Mouse (Mus musculus) layer of hippocampus, postnatal 36 days (tissue): ENCODE results near the gene Pcgf5. TPM values are rescaled to one million over a fixed set of nuclear protein-coding genes. Genes with fewer than 3 reads are reported as not detected.

Source experiments
- DNase-seq, 2 experiments: peaks; one replicate each; pipeline ENCODE4 v3.0.0; 2022
- total RNA-seq, 2 experiments: library from RNA; stranded (reverse); gene quantifications; 2 replicates each; pipeline ENCODE4 v1.2.3; 2021

The Pcgf5 gene
- total RNA-seq, 2 experiments from 2014 or later: 19.2 to 19.7 TPM

DNA sequence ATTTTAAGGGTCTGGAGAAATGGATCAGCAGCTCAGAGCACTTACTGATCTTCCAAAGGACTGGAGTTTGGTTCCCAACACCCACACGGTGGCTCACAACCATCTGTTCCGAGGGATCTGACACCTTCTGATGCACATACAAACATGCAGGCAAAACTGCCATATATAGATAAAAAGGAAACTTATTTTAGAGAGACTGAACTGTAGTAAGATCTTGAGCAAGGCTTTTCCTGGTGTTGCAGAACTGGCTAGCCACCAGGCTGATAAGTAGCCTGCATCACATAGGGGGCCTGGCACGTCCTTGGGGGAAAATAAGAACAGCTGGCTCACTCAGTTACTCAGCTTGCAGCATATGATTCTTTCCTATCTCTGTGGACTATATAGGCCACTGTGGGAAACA is 147.4 kb downstream of the Pcgf5 start:
- peak in 1 of 2 experiments; percentile 23 for DNase-seq

DNA sequence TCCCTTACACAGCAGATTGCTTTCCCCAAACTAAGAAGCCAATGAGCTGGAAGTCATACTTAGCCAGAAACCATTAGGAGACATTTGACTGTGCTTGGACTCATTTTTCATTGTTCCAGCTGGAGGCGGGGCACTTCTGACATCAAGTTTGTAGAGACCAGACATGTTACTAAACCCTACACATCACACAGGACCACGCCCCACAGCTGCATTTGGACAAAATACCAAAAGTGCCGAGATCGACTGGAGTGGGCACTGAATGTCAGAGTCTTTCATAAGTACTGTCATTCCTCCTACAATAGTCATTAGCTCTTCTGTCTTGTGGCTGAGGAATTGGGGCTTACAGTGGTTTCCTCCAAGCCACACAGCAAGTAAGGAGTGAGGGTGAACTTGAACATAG is 148.4 kb downstream of the Pcgf5 start:
- no peak for DNase-seq

DNA sequence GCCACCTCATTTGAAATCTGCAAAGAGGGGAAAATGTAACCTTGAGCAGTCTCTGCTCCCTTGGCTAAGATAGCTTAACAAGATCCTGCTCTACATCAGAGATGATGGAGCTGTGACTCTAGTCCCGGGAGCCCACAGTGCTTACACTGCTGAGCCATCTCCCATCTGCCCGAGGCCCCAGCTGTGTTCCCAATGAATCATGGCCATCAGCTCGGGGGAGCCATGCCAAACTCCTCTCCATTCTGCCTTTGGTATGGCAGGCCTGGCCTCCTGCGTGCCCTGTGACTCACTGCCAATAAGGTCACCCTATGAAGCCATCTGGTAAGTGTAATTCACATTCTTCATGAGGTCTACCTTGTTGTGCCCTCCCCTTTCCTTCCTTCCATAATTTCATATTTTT is 149.0 kb downstream of the Pcgf5 start:
- no peak for DNase-seq

DNA sequence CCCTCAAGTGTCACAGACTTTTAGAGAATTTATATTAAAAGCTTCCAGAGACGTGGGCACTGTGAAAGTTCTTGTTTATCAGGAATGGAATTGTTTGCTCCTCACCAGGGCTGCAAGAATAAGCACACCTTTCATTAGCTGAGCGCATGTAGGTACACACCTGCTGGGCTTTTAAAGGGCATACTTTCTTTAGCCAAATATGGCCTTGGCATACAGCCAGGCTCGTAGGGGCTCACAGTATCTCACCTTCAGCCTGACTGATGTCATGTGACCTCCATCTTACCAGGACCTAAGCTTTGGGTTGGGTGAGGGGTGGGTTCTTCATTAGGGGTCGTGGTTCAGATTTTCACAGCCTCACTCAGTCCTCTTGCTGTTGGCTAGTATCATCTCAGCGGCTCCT is 149.6 kb downstream of the Pcgf5 start:
- DNase-seq: no peak

DNA sequence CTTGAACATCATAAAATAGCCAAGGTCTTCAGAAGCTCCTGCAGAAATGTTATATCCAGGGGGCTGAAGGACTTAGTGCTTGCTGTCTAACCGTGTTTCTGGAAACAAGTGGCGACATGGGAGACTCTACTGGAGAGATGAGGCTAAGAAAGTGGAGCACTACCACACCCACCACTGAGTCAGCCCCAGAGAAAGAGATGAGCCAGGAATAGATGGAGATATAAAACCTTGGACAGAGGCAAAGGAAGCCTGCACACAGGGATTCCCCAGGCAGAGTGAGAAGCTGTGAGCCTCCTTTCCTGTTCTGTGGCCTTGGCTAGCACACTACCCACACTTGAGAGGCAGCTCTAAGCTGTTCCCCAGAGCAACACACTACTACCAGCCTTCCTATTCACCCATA is 156.6 kb downstream of the Pcgf5 start:
- DNase-seq: no peak

Other genes with a start within 250 kb of the Pcgf5 start
- gene Ankrd1, start 228.2 kb upstream of the Pcgf5 start, total RNA-seq: not detected
- gene Hectd2, start 206.3 kb downstream of the Pcgf5 start, total RNA-seq: 10 to 100 TPM; 40.3 to 49.3 TPM